Mouse (Mus musculus) thymus, adult 2 months (tissue): ENCODE measurements at regions not wholly inside any gene's neighbourhood (a gene's known extent, or its start where the extent isn't known, plus 50 kb on each side); places are given as distances from the start of the nearest gene placed in this dataset.

Experiments
- CTCF ChIP-seq: fragments of 200-500 bp; IDR thresholded peaks from 2 replicates; pipeline ENCODE4 v1.5.1; 2012; ENCODE audit warnings: mild to moderate bottlenecking, control low read depth, low read length, moderate library complexity, borderline replicate concordance; ENCODE audit not compliant: control insufficient read depth, poor library complexity, insufficient read depth; ENCODE audit errors: extremely low read depth
- POLR2A ChIP-seq: fragments of 200-500 bp; IDR thresholded peaks from 2 replicates; pipeline ENCODE4 v1.6.1; 2012; ENCODE audit warnings: mild to moderate bottlenecking, low read length, control low read depth, moderate library complexity; ENCODE audit not compliant: control insufficient read depth, poor library complexity, insufficient read depth; ENCODE audit errors: extremely low read depth

GRCm38 (mm10) chr14:67541271-67541711 is 1532.3 kb upstream of the Gulo start:
- TF ChIP-seq CTCF (no peak), POLR2A (no peak)
